Mouse (Mus musculus): ENCODE data around the gene Hectd4.

DNA sequence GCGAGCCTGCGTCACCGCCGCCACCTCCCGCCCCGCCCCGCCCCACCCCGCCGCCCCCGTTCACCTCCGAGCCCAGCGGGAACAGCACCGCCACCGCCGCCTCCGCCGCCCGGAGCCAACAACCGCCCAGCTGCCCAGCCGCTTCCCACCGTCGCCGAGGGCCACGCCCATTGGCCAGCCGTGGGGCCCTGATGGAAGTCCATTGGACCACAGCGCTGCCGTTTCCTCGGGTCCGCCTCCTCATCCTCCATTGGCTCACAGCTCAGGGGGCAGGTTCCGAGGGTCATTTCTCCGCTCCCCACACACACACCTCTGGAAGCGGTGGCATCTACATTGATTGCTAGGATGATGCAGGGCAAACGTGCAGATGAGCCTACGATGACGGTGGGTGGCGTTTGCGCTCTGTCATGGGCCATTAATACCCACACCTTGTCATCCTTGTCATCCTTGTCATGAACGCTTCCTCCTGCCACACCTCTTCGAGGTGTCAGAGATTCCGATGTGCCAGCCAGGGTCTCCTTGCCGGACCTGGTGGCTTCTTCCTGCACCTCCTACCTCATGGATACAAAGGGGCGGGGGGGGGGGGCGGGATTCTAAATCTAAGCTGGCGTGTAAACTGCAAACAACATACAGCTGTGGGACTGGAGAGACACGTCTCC lies 165.6 kb downstream of the Hectd4 start, which contains the start of gene Trafd1:
- TF ChIP-seq CTCF (IDR thresholded peaks at IDR 0.05; ENCODE audit: low read depth) = no peak
- no peak for TF ChIP-seq EP300 (IDR thresholded peaks at IDR 0.05; ENCODE audit: low read depth)
